Mouse (Mus musculus) embryonic facial prominence, embryonic 11.5 days (tissue): ENCODE measurements around the gene Kcna2. TPM values are rescaled to one million over a fixed set of nuclear protein-coding genes. Genes with fewer than 3 reads are reported as not detected.

ENCODE experiments used
- ATAC-seq: fragments of 200-750 bp; cut with Nextera tagmentation; replicated peaks from 2 replicates; pipeline ENCODE4 v1.8.0; 2017; ENCODE audit warnings: low read depth; ENCODE audit not compliant: insufficient number of reproducible peaks, low FRiP score, low TSS enrichment
- DNase-seq: peaks from one replicate; pipeline ENCODE4 v3.0.0-alpha.2; 2015; ENCODE audit warnings: low spot score
- H3K27ac ChIP-seq: fragments of 300-500 bp; sonication (generic); replicated peaks from 2 replicates; pipeline ENCODE4 v1.5.1; 2014; ENCODE audit warnings: mild to moderate bottlenecking, low read depth, low read length, control low read depth
- H3K27me3 ChIP-seq: fragments of 300-500 bp; sonication (generic); 2 replicates; pipeline ENCODE4 v1.6.1; 2014; ENCODE audit warnings: mild to moderate bottlenecking, low read length, moderate library complexity, mixed read lengths; ENCODE audit not compliant: control insufficient read depth, insufficient read depth
- H3K36me3 ChIP-seq: fragments of 300-500 bp; sonication (generic); replicated peaks from 2 replicates; pipeline ENCODE4 v1.6.1; 2014; ENCODE audit warnings: low read depth, mild to moderate bottlenecking, low read length, moderate library complexity, mixed read lengths; ENCODE audit not compliant: control insufficient read depth, insufficient read depth
- H3K4me1 ChIP-seq: fragments of 300-500 bp; sonication (generic); 2 replicates; pipeline ENCODE4 v1.6.1; 2014; ENCODE audit warnings: low read length, mixed read lengths; ENCODE audit not compliant: control insufficient read depth, insufficient read depth
- H3K4me2 ChIP-seq: fragments of 300-500 bp; sonication (generic); 2 replicates; pipeline ENCODE4 v1.6.1; 2014; ENCODE audit warnings: low read depth, mild to moderate bottlenecking, control low read depth, low read length, moderate library complexity
- H3K4me3 ChIP-seq: fragments of 300-500 bp; sonication (generic); 2 replicates; pipeline ENCODE4 v1.5.1; 2014; ENCODE audit warnings: low read depth, low read length, control low read depth
- H3K9ac ChIP-seq: fragments of 300-500 bp; sonication (generic); replicated peaks from 2 replicates; pipeline ENCODE4 v1.6.1; 2014; ENCODE audit warnings: mild to moderate bottlenecking, control low read depth, low read length
- H3K9me3 ChIP-seq: fragments of 300-500 bp; sonication (generic); replicated peaks from 2 replicates; pipeline ENCODE4 v1.6.1; 2016; ENCODE audit warnings: mild to moderate bottlenecking, low read length, inconsistent platforms, mixed read lengths; ENCODE audit not compliant: control insufficient read depth
- WGBS: fragments of 180-500 bp; shearing (Covaris S2); extraction: QIAGEN DNeasy Blood & Tissue Kit; methylation state at CpG from one replicate; pipeline ENCODE4 v1.1.7; 2014; 5-methylcytosine and 5-hydroxymethylcytosine counted together
- polyA plus RNA-seq: library from polyadenylated mRNA; unstranded; fragments of >200 nt; fragmentation: Nextera tagmentation; extraction: Ambion mirVana; gene quantifications from 2 replicates; pipeline ENCODE4 v1.2.1, GENCODE M21; 2014

Gene Kcna2
- polyA plus RNA-seq = 0.20 and 0.24 TPM in 2 replicates

DNA sequence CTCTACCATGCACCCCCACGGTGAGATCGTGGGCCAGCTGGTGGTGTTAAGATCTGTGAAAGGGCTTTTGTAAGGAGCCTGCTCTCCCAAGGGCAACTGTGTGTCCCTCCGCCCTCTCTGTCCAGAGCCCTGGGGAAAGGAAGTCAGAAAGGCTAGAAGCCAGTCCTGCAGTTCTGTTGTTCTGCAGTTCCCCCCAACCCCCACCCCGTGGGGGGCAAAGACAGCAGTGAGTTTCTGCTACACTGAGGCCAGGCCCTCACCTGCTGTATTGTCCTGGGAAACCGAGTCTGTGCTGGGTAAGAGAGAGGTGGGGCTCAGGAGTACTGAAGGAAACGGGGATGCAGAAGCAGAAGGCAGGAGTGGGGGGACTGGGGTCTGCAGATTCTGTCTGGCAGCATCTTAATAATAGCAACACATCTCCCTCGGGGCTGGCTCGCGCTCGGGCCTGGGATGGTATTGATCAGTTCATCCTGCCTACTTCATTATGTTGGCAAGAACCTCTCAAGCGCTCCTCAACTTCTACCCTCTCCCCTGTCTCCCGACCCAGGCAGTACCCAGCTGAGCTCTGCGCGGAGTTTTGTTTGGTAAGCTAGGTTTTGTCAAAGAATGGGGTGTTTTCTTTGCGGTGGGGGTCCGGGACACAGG, at the start of gene Kcna2:
Kcna2 (plus strand) TSS at position 336 of the 645 bp plus-strand sequence.
- ATAC-seq = peak; percentile 30; the same call in 1 of the 2 replicates
- Histone ChIP-seq H3K4me2 (peak within 1 kb of the TSS; percentile 96), H3K9ac (peak within 1 kb of the TSS; percentile 44), H3K27ac (no peak within 1 kb of the TSS), H3K4me1 (peaks cover 6% of the 10 kb centered on the region; the same call in 1 of the 2 replicates), H3K36me3 (no peaks in the 10 kb centered on the region), H3K9me3 (no peaks in the 10 kb centered on the region), H3K4me3 (peak within 1 kb of the TSS; percentile 53), H3K27me3 (peaks cover 29% of the 10 kb centered on the region)
- WGBS = 3% methylated on average over 16 of the region's 16 CpGs
- peak; percentile 35 for DNase-seq

DNA sequence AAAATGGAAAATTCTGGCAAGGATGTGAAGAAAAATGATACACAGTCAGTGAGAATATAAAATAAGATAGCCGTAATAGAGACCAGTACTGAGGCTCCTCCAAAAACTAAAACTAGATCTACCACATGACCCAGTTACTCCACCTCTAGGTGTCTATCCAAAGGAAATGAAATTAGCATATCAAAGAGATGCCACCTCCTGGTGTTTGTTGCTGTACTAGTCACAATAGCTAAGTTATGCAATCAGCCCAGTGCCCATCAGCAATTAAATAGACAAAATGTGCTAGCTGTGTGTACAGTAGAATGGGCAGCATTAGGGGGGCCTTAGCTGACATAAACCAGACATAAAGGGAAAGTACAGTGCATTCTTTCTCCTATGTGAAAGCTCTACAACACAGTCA, 39.5 kb upstream of the Kcna2 start:
- H3K27me3 ChIP-seq = no peaks in the 10 kb centered on the region
- WGBS = 89% methylated on average over 1 of the region's 1 CpGs
- no peaks in the 10 kb centered on the region for H3K36me3 ChIP-seq
- H3K27ac ChIP-seq = no peak overlapping the region
- DNase-seq (no peak), ATAC-seq (no peak)
- no peak overlapping the region for H3K9ac ChIP-seq
- no peak overlapping the region for H3K4me2 ChIP-seq
- H3K4me3 ChIP-seq = no peak overlapping the region
- H3K9me3 ChIP-seq = no peaks in the 10 kb centered on the region
- no peaks in the 10 kb centered on the region for H3K4me1 ChIP-seq

DNA sequence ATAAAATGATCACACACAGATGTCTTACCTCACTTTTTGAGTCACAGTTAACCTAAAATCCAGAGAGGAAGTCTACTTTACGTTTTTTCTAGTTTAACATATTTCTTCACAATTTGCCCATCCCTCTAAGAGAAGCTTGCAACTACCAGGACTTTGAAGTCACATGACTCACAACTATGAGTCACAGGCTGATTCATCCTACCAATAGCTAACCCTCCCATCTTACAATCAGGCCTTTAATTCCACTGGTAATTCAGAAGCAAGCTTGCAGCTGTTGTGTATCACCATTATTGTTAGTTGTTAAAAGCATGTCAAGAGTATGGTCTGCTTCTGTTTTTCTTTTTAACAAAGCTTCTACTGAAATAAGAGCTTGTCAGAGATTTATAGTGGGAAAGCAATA, 38.2 kb upstream of the Kcna2 start:
- Histone ChIP-seq H3K4me2 (no peak overlapping the region), H3K9me3 (no peaks in the 10 kb centered on the region), H3K27ac (no peak overlapping the region), H3K36me3 (no peaks in the 10 kb centered on the region), H3K27me3 (no peaks in the 10 kb centered on the region), H3K4me3 (no peak overlapping the region), H3K9ac (no peak overlapping the region), H3K4me1 (no peaks in the 10 kb centered on the region)
- WGBS = 79% methylated on average over 1 of the region's 1 CpGs
- DNase-seq (no peak), ATAC-seq (no peak)

DNA sequence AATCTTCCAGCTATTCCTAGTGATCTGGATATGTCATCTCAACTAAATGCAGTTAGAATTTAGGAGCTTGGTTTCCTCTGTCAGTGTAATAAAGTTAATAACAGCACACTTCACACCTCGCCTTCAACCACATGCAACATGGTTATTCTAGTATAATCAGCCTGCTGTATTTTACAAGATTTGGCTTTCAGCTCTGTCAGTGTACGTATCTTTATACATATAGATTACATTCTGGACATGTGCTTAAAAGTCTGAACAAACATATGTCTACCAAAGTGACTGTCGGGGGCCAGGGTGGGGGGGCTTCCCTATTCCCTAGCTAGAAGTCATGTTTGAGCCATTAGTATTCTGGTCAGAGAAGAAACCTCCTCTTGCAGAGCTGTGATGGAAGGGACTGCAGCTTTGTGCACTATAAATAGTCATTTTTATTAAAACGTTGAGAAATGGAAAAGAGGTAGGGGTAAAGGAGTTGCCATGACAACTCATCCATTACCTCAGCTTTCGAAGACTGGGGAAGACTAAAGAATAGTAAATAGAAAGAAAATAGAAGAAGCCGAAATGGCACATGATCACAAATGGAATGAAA, 35.3 kb upstream of the Kcna2 start:
- no peak for DNase-seq
- no peak overlapping the region for H3K9ac ChIP-seq
- no peak overlapping the region for H3K4me2 ChIP-seq
- no peaks in the 10 kb centered on the region for H3K27me3 ChIP-seq
- H3K4me3 ChIP-seq = no peak overlapping the region
- WGBS = 80% methylated on average over 6 of the region's 6 CpGs
- H3K4me1 ChIP-seq = no peaks in the 10 kb centered on the region
- H3K27ac ChIP-seq = no peak overlapping the region
- no peak for ATAC-seq
- H3K36me3 ChIP-seq = no peaks in the 10 kb centered on the region
- H3K9me3 ChIP-seq = no peaks in the 10 kb centered on the region

DNA sequence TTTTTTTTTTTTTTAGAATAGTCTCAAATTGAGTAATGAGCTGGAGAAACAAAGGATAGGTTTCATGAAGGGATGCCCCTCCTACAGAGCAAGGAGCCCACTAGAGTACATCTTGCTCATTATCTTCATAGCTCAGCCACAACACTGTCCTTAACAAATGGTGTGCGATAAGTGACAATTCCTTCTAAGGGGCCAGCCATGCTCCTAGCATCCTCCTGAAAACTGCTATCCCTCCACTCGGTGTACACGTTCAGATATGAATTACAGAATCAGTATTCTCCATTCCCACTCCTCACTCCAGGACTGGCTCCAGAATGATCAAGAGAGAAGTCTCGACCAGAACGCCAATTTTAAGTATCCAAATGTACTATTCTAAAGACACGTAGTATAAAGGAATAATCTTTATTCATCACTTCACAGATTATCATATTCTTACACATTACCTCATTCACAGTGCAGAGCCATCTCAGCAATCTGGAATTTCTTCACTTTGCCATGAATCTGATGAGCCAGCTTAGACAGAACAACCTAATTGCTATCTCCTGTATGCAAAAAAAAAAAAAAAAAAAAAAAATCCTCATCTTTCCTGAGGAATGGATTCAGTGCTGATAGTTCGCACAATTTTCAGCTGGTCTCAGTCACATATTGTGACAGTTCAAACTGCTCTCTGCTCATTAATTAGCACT, 34.6 kb upstream of the Kcna2 start:
- H3K27ac ChIP-seq = no peak overlapping the region
- H3K27me3 ChIP-seq = no peaks in the 10 kb centered on the region
- ATAC-seq (no peak), DNase-seq (no peak)
- H3K4me1 ChIP-seq = no peaks in the 10 kb centered on the region
- H3K9me3 ChIP-seq = no peaks in the 10 kb centered on the region
- no peak overlapping the region for H3K4me3 ChIP-seq
- WGBS = 90% methylated on average over 7 of the region's 7 CpGs
- no peak overlapping the region for H3K9ac ChIP-seq
- no peaks in the 10 kb centered on the region for H3K36me3 ChIP-seq
- H3K4me2 ChIP-seq = no peak overlapping the region

DNA sequence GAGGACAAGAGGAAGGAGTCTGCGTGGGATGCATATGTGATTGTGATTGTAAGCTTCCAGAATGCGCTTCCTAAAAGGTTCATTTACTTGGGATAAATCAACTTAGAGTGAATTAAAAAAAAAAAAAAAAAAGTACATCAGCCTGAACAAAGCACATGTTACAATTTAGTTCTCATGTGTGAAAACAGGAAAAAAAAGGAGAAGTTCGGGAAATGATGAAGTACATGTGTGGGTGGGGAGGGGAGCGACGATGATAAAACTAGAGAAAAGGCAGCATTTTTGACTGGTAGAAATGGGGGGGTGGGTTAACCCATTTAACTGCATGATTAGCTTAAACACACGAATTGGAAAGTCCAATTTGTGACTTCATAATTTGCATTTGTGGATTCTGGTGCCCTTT, 33.7 kb upstream of the Kcna2 start:
- H3K4me1 ChIP-seq = no peaks in the 10 kb centered on the region
- H3K27me3 ChIP-seq = no peaks in the 10 kb centered on the region
- DNase-seq (no peak), ATAC-seq (no peak)
- no peak overlapping the region for H3K27ac ChIP-seq
- no peak overlapping the region for H3K9ac ChIP-seq
- no peak overlapping the region for H3K4me3 ChIP-seq
- WGBS = 78% methylated on average over 6 of the region's 6 CpGs
- H3K9me3 ChIP-seq = no peaks in the 10 kb centered on the region
- no peak overlapping the region for H3K4me2 ChIP-seq
- no peaks in the 10 kb centered on the region for H3K36me3 ChIP-seq

DNA sequence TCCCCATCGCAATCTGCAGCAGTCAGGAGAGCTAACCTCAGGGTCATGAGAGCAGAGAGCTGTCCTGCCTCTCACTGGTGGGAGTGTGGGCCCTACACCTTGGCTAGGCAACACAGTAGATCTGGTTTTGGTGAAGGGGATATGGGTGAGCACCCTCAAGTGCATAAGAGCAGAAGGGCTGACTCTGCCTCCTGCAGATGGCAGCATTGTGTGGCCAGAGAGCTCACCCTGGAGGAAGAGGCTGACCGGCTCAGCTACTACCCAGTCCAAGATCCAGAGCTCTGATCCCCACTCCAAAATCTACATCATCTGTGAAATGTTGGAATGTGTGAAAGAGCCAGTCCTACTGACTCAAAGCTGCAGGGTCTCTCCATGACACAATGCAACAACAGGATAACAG, 27.1 kb upstream of the Kcna2 start:
- Histone ChIP-seq H3K4me2 (no peak overlapping the region), H3K9ac (no peak overlapping the region), H3K36me3 (no peaks in the 10 kb centered on the region), H3K27ac (no peak overlapping the region), H3K9me3 (no peaks in the 10 kb centered on the region), H3K4me3 (no peak overlapping the region), H3K4me1 (no peaks in the 10 kb centered on the region), H3K27me3 (no peaks in the 10 kb centered on the region)
- no peak for DNase-seq
- 68% methylated on average over 2 of the region's 2 CpGs for WGBS
- no peak for ATAC-seq

DNA sequence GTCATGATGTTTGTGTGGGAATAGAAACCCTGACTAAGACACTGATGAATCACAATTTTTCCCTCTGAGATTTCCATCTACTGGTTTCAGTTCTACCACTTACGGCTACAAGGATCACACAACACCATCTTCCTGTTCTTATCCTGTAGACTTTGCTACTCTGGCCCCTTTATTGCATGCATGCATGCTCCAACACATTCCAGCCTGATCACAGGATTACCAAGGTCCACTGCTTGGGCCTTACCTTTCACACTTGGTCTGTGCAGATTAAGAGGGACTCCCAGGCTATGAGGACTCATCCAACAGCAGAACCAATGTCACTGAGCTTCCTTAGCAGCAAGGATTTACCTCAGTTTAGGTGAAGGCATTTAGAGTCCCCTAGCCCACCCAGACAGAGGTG, 25.2 kb upstream of the Kcna2 start:
- DNase-seq (no peak), ATAC-seq (no peak)
- Histone ChIP-seq H3K27ac (no peak overlapping the region), H3K9ac (no peak overlapping the region), H3K36me3 (no peaks in the 10 kb centered on the region), H3K9me3 (no peaks in the 10 kb centered on the region), H3K4me1 (no peaks in the 10 kb centered on the region), H3K4me2 (no peak overlapping the region), H3K27me3 (no peaks in the 10 kb centered on the region), H3K4me3 (no peak overlapping the region)
- 86% methylated on average over 1 of the region's 1 CpGs for WGBS
